Mouse (Mus musculus): ENCODE results near the gene Olfr1250. TPM values are rescaled to one million over a fixed set of nuclear protein-coding genes. Genes with fewer than 3 reads are reported as not detected.

Olfr1250 gene
- polyA plus RNA-seq (2012; fragmentation: generic; extraction: Trizol): not detected

DNA sequence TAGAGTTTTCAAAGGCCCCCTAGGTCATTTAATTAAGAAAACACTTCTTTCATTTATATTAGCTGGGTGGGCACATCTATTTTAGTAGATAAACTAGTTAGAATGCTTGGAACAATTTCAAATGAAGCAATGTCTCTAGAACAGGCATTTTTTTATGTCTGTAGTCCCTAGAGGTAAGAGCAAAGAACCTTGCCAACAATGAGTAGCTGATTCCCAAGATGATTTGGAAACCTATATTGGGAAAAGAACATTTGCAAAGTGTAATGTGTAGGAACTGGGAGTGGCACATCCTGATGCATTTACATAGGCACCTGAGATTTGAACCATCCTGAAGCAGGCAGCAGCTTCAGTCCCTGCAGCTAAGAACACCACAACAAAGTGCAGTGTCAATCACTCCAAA, at the start of gene Olfr1250:
Gene Olfr1250 (minus strand): TSS at position 101 of the 400 bp plus-strand sequence.

DNA sequence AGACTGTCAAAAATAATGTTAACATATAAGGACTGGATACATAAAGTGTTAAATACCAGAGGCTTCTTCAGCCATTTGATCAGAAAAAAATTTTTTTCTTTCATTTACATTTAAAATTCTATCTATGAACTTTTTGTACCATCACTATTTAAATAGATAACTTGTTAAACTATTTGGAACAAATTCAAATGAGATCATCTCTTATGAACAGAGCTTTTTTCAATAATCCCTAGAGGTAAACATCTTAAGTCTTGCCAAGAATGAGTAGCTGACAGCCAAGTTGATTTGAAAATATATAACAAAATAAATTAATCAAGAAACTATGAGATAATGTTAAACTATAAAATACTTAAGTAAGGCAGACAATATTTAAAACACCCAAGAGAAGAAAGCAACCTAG, 10.6 kb upstream of the Olfr1250 start, which contains the start of gene Olfr1251:
Gene Olfr1251 (minus strand): TSS at position 101 of the 400 bp plus-strand sequence.

DNA sequence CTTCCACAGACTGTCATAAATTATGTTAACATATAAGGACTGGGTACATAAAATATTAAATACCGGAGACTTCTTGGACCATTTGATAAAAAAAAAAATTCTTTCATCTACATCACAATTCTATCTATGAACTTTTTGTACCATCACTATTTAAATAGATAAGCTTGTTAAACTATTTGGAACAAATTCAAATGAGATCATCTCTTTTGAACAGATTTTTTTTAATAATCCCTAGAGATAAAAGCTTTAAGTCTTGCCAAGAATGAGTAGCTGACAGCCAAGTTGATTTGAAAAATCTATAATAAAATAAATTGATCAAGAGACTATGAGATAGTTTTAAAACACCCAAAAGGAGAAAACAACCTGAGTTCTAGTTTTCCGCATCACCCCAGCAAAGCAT, 26.4 kb downstream of the Olfr1250 start, which contains the start of gene Olfr1249:
Gene Olfr1249 (minus strand): TSS at position 101 of the 400 bp plus-strand sequence.

DNA sequence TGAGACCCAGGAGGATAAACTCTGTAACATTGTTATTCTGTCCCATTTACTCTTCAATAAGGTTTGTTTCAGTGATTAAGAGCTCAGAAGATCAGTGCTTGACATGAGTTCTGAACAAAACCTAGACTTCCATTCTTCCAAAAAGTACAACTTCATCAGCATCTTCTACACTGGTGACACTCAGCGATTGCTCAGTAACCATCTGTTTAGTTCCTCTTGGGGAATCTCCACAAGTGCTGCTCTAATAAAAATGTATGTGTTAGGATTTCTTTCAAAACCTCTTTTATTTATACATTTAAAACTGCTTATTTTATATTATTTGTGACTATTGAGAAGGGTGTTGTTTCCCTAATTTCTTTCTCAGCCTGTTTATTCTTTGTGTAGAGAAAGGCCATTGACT, 43.1 kb downstream of the Olfr1250 start, which contains the start of gene Olfr1248:
Gene Olfr1248 (minus strand): TSS at position 101 of the 400 bp plus-strand sequence.

DNA sequence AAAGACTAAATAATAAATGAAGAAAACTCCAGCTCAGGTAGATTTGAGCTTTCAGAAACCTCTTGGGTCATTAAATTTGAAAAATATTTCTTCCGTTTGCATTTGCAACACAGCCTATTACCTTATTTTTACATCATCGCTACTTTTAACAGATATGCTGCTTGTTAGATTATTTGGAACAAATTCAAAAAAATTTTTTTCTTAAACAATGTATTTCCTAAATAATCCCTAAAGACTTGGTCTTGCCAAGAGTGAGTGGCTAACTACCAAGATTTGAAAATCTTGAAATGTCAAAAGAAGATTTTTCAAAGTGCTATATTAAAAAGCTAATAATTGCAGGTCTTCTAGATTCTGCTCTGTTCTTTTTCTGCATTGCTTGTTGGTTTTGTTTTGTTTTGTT, 47.2 kb downstream of the Olfr1250 start, which contains the start of gene Olfr1247:
Gene Olfr1247 (minus strand): TSS at position 101 of the 400 bp plus-strand sequence.

Other genes with a start within 250 kb of the Olfr1250 start
- not detected for gene Olfr1239, start 241.1 kb downstream of the Olfr1250 start, polyA plus RNA-seq (2012; fragmentation: generic; extraction: Trizol)
- not detected for gene Olfr1240, start 218.5 kb downstream of the Olfr1250 start, polyA plus RNA-seq (2012; fragmentation: generic; extraction: Trizol)
- gene Olfr1241, start 174.3 kb downstream of the Olfr1250 start, polyA plus RNA-seq (2012; fragmentation: generic; extraction: Trizol): not detected
- gene Olfr1242, start 163.1 kb downstream of the Olfr1250 start, polyA plus RNA-seq (2012; fragmentation: generic; extraction: Trizol): not detected
- gene Olfr1243, start 130.0 kb downstream of the Olfr1250 start, polyA plus RNA-seq (2012; fragmentation: generic; extraction: Trizol): not detected
- not detected for gene Olfr1245, start 83.0 kb downstream of the Olfr1250 start, polyA plus RNA-seq (2012; fragmentation: generic; extraction: Trizol)
- gene Olfr1246, start 68.3 kb downstream of the Olfr1250 start, polyA plus RNA-seq (2012; fragmentation: generic; extraction: Trizol): not detected
- not detected for gene Olfr1247, start 47.3 kb downstream of the Olfr1250 start, polyA plus RNA-seq (2012; fragmentation: generic; extraction: Trizol)
- gene Olfr1248, start 43.2 kb downstream of the Olfr1250 start, polyA plus RNA-seq (2012; fragmentation: generic; extraction: Trizol): not detected
- gene Olfr1249, start 26.5 kb downstream of the Olfr1250 start, polyA plus RNA-seq (2012; fragmentation: generic; extraction: Trizol): not detected
- gene Olfr1251, start 10.5 kb upstream of the Olfr1250 start, polyA plus RNA-seq (2012; fragmentation: generic; extraction: Trizol): not detected
- not detected for gene Olfr1252, start 63.5 kb upstream of the Olfr1250 start, polyA plus RNA-seq (2012; fragmentation: generic; extraction: Trizol)
- not detected for gene Olfr1253, start 95.6 kb upstream of the Olfr1250 start, polyA plus RNA-seq (2012; fragmentation: generic; extraction: Trizol)
- gene Olfr1254, start 132.2 kb upstream of the Olfr1250 start, polyA plus RNA-seq (2012; fragmentation: generic; extraction: Trizol): not detected
- gene Olfr1255, start 150.6 kb upstream of the Olfr1250 start, polyA plus RNA-seq (2012; fragmentation: generic; extraction: Trizol): not detected
- not detected for gene Olfr1256, start 180.1 kb upstream of the Olfr1250 start, polyA plus RNA-seq (2012; fragmentation: generic; extraction: Trizol)
- not detected for gene Olfr48, start 186.7 kb upstream of the Olfr1250 start, polyA plus RNA-seq (2012; fragmentation: generic; extraction: Trizol)
- gene Olfr1257, start 217.0 kb upstream of the Olfr1250 start, polyA plus RNA-seq (2012; fragmentation: generic; extraction: Trizol): not detected

Data from C3H10T1/2 (cell line).